Mouse (Mus musculus) E14TG2a.4 (cell line): ENCODE measurements around the gene 2310034G01Rik.

Experiments used
- CTCF ChIP-seq: conservative IDR thresholded peaks from 2 replicates; pipeline ENCODE4 v1.5.1; 2014; ENCODE audit warnings: low read length
- NANOG ChIP-seq: IDR thresholded peaks from 2 replicates; pipeline ENCODE4 v1.6.1; 2014; ENCODE audit warnings: borderline replicate concordance, low read length, mixed read lengths

DNA sequence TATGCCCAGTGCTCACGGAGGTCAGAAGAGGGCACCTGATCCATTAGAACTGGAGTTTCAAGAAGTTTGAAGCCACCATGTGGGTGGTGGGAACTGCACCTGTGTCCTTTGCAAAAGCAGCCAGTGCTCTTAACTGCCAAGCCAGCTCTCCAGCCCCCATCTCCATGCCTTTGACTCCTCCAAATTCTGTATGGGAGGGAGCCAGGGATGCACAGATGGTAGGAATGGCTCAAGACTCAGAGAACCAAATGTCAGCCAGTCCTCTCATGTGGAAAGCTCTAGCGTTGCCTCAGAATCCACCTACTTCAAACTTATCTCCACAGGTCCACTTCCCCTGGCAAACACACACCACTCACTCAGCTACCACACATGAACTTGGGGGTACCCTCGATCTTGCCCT is 16.2 kb downstream of the 2310034G01Rik start:
- TF ChIP-seq CTCF (no peak), NANOG (no peak)
